Mouse (Mus musculus): ENCODE results near the gene Ankrd42. TPM values are rescaled to one million over a fixed set of nuclear protein-coding genes. Genes with fewer than 3 reads are reported as not detected.

Ankrd42 gene
- total RNA-seq (2014; rRNA removed): 25.8 and 29.3 TPM in 2 replicates
- polyA plus RNA-seq (2015; fragmentation: Nextera tagmentation; extraction: Ambion mirVana): 20.6 and 23.0 TPM in 2 replicates

- Histone ChIP-seq H3K27me3 (ENCODE audit: insufficient read depth, low read length) (no peaks in the 10 kb centered on the region), H3K4me3 (ENCODE audit: low read depth, low read length) (peak within 1 kb of the TSS; percentile 72), H3K9ac (replicated peaks; ENCODE audit: low read length, poor library complexity, severe bottlenecking) (peak within 1 kb of the TSS; percentile 87), H3K36me3 (ENCODE audit: insufficient read depth, low read length) (no peaks in the 10 kb centered on the region; the same call in 1 of the 2 replicates), H3K4me2 (ENCODE audit: low read depth, low read length, poor library complexity, severe bottlenecking) (peak within 1 kb of the TSS; percentile 85), H3K27ac (ENCODE audit: low read depth, low read length) (peak within 1 kb of the TSS; percentile 80), H3K4me1 (ENCODE audit: insufficient read depth, low read length) (peaks cover 6% of the 10 kb centered on the region; the same call in 1 of the 2 replicates), H3K9me3 (ENCODE audit: low read length) (no peaks in the 10 kb centered on the region)
- ATAC-seq (ENCODE audit: low FRiP score) (peak; percentile 99), DNase-seq (ENCODE audit: low spot score) (peak; percentile 96)
- WGBS: under 1% methylated on average over 44 of the region's 44 CpGs
- peak; percentile 58 for TF ChIP-seq CTCF (IDR thresholded peaks at IDR 0.05)
These were observed at the start of gene Ankrd42 for GRCm38 (mm10) chr7:92637021-92637625. Gene Ankrd42 (minus strand): TSS chr7:92637142.

- 86% methylated on average over 4 of the region's 4 CpGs for WGBS
- no peak for DNase-seq (ENCODE audit: low spot score)
These were observed 40.4 kb upstream of the Ankrd42 start for GRCm38 (mm10) chr7:92677346-92677745.

GRCm38 (mm10) chr7:92675131-92675530, 38.2 kb upstream of the Ankrd42 start:
- WGBS: 89% methylated on average over 3 of the region's 3 CpGs
- ATAC-seq (ENCODE audit: low FRiP score) (no peak), DNase-seq (ENCODE audit: low spot score) (no peak)
- no peak overlapping the region for H3K4me3 ChIP-seq (ENCODE audit: low read depth, low read length)
- no peaks in the 10 kb centered on the region for H3K36me3 ChIP-seq (ENCODE audit: insufficient read depth, low read length)
- H3K27me3 ChIP-seq (ENCODE audit: insufficient read depth, low read length): no peaks in the 10 kb centered on the region
- H3K4me1 ChIP-seq (ENCODE audit: insufficient read depth, low read length): peaks cover 3% of the 10 kb centered on the region; the same call in 1 of the 2 replicates
- H3K27ac ChIP-seq (ENCODE audit: low read depth, low read length): no peak overlapping the region
- no peaks in the 10 kb centered on the region for H3K9me3 ChIP-seq (ENCODE audit: low read length)
- H3K9ac ChIP-seq (replicated peaks; ENCODE audit: low read length, poor library complexity, severe bottlenecking): no peak overlapping the region
- TF ChIP-seq CTCF (IDR thresholded peaks at IDR 0.05): no peak
- no peak overlapping the region for H3K4me2 ChIP-seq (ENCODE audit: low read depth, low read length, poor library complexity, severe bottlenecking)

More at GRCm38 (mm10) chr7:92677346-92677745, 40.4 kb upstream of the Ankrd42 start:
- no peaks in the 10 kb centered on the region for H3K36me3 ChIP-seq (ENCODE audit: insufficient read depth, low read length)
- no peak overlapping the region for H3K27ac ChIP-seq (ENCODE audit: low read depth, low read length)
- no peaks in the 10 kb centered on the region for H3K9me3 ChIP-seq (ENCODE audit: low read length)
- no peak overlapping the region for H3K4me3 ChIP-seq (ENCODE audit: low read depth, low read length)
- H3K27me3 ChIP-seq (ENCODE audit: insufficient read depth, low read length): no peaks in the 10 kb centered on the region
- no peak overlapping the region for H3K4me2 ChIP-seq (ENCODE audit: low read depth, low read length, poor library complexity, severe bottlenecking)
- no peaks in the 10 kb centered on the region for H3K4me1 ChIP-seq (ENCODE audit: insufficient read depth, low read length)
- no peak for TF ChIP-seq CTCF (IDR thresholded peaks at IDR 0.05)
- ATAC-seq (ENCODE audit: low FRiP score): no peak
- no peak overlapping the region for H3K9ac ChIP-seq (replicated peaks; ENCODE audit: low read length, poor library complexity, severe bottlenecking)

GRCm38 (mm10) chr7:92669507-92670471, 32.8 kb upstream of the Ankrd42 start, which contains the start of gene Pcf11:
Gene Pcf11 (minus strand): TSS chr7:92669934.
- 0 out of 2 replicates have a peak, but pooled peaks cover 4% of the 10 kb centered on the region for H3K36me3 ChIP-seq (ENCODE audit: insufficient read depth, low read length)
- peak within 1 kb of the TSS; percentile 99 for H3K27ac ChIP-seq (ENCODE audit: low read depth, low read length)
- peak within 1 kb of the TSS; percentile 100 for H3K9ac ChIP-seq (replicated peaks; ENCODE audit: low read length, poor library complexity, severe bottlenecking)
- peak within 1 kb of the TSS; percentile 72 for H3K4me2 ChIP-seq (ENCODE audit: low read depth, low read length, poor library complexity, severe bottlenecking)
- H3K27me3 ChIP-seq (ENCODE audit: insufficient read depth, low read length): no peaks in the 10 kb centered on the region
- H3K9me3 ChIP-seq (ENCODE audit: low read length): no peaks in the 10 kb centered on the region
- peak; percentile 99 for DNase-seq (ENCODE audit: low spot score)
- under 1% methylated on average over 87 of the region's 88 CpGs for WGBS
- peaks cover 13% of the 10 kb centered on the region for H3K4me1 ChIP-seq (ENCODE audit: insufficient read depth, low read length)
- peak within 1 kb of the TSS; percentile 77 for H3K4me3 ChIP-seq (ENCODE audit: low read depth, low read length)
- peak; percentile 98 for ATAC-seq (ENCODE audit: low FRiP score)
- TF ChIP-seq CTCF (IDR thresholded peaks at IDR 0.05): no peak; the same call in 1 of the 2 replicates

- WGBS: under 1% methylated on average over 29 of the region's 29 CpGs
- H3K9me3 ChIP-seq (ENCODE audit: low read length): no peaks in the 10 kb centered on the region
- ATAC-seq (ENCODE audit: low FRiP score) (peak; percentile 10; the same call in 1 of the 2 replicates), DNase-seq (ENCODE audit: low spot score) (peak; percentile 69)
- H3K27me3 ChIP-seq (ENCODE audit: insufficient read depth, low read length): no peaks in the 10 kb centered on the region
- H3K27ac ChIP-seq (ENCODE audit: low read depth, low read length): peak overlapping the region; percentile 99
- H3K4me2 ChIP-seq (ENCODE audit: low read depth, low read length, poor library complexity, severe bottlenecking): peak overlapping the region; percentile 57
- no peak for TF ChIP-seq CTCF (IDR thresholded peaks at IDR 0.05)
- H3K4me1 ChIP-seq (ENCODE audit: insufficient read depth, low read length): peaks cover 13% of the 10 kb centered on the region
- H3K4me3 ChIP-seq (ENCODE audit: low read depth, low read length): peak overlapping the region; percentile 77
- 0 out of 2 replicates have a peak, but pooled peaks cover 4% of the 10 kb centered on the region for H3K36me3 ChIP-seq (ENCODE audit: insufficient read depth, low read length)
- peak overlapping the region; percentile 100 for H3K9ac ChIP-seq (replicated peaks; ENCODE audit: low read length, poor library complexity, severe bottlenecking)
These were observed 32.0 kb upstream of the Ankrd42 start for GRCm38 (mm10) chr7:92668791-92669506.
